Mouse (Mus musculus) kidney, adult 2 months (tissue): ENCODE data around the gene Plcb1.

Source experiments
- CTCF ChIP-seq: fragments of 200-500 bp; conservative IDR thresholded peaks from 2 replicates; pipeline ENCODE4 v1.5.1; 2011; ENCODE audit warnings: low read depth, mild to moderate bottlenecking, control low read depth, low read length, moderate library complexity, mixed read lengths; ENCODE audit not compliant: insufficient read depth, insufficient read length
- POLR2A ChIP-seq: fragments of 200-500 bp; IDR thresholded peaks from one replicate; pipeline ENCODE4 v1.6.1; 2011; ENCODE audit warnings: low read depth, low read length, control low read depth

DNA sequence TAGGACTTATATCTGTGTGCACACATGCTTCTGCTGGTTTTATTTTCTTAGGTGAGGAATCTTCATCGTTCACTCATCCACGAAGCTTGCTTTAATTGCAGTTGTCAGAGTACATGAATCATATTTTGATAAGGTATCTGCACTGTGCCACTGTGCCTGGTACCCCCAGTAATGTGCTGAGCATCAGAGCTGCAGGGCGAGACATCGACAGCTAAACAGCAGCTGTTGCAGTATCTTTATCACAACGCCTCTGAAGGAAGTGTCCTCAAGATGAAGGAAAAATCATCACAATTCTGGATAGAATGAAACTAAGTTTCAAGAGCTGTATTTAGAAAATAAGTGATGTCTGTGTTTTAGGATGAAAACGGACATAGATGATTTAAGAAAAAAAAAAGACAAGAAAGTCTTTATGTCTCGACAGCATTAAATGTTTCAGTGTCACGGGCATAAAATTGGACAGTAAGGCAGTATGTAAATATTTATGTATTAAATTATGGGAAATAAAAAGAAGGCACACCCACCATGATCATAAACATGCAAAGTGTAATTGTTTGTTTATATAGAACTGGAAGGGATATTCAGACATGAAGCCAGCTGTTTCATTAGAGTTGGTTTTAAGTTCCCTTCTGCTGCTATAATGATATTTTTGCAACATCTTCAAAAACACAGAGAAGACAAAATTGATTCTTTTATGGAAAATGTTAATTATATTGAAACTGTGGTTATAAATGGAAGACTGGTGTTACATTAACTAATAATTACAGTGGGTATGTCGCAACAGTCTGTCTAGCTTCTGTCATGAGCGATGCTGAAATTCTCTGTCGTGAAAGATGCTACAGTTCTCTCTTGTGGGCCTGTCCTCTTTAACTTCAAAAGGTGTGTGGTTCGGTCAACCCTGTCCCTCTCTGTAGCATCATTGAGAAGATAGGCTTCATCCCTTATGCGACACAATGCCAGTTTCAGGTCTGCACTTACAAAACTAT lies 65.6 kb downstream of the Plcb1 start:
- TF ChIP-seq CTCF (no peak), POLR2A (no peak)
